Mouse (Mus musculus) limb, embryonic 11.5 days (tissue): ENCODE results near the gene Mbd3. TPM values are rescaled to one million over a fixed set of nuclear protein-coding genes. Genes with fewer than 3 reads are reported as not detected.
A peak's percentile ranks its signal among the peaks of the same experiment; 100 is the strongest.

Experiments
- ATAC-seq: fragments of 200-750 bp; cut with Nextera tagmentation; 2 replicates; pipeline ENCODE4 v1.8.0; 2017; ENCODE audit warnings: low read depth; ENCODE audit not compliant: insufficient number of reproducible peaks, low FRiP score, low TSS enrichment
- DNase-seq: peaks from one replicate; pipeline ENCODE4 v3.0.0-alpha.2; 2015; ENCODE audit warnings: low spot score
- H3K27ac ChIP-seq: fragments of 300-500 bp; sonication (generic); replicated peaks from 2 replicates; pipeline ENCODE4 v1.5.1; 2014; ENCODE audit warnings: low read depth, mild to moderate bottlenecking, low read length
- H3K27me3 ChIP-seq: fragments of 300-500 bp; sonication (generic); 2 replicates; pipeline ENCODE4 v1.6.1; 2014; ENCODE audit warnings: mild to moderate bottlenecking, low read length, mixed read lengths; ENCODE audit not compliant: control insufficient read depth, insufficient read depth
- H3K36me3 ChIP-seq: fragments of 300-500 bp; sonication (generic); 2 replicates; pipeline ENCODE4 v1.6.1; 2014; ENCODE audit warnings: mild to moderate bottlenecking, low read length, moderate library complexity, mixed read lengths; ENCODE audit not compliant: control insufficient read depth, insufficient read depth
- H3K4me1 ChIP-seq: fragments of 300-500 bp; sonication (generic); 2 replicates; pipeline ENCODE4 v1.6.1; 2014; ENCODE audit warnings: low read length, mixed read lengths; ENCODE audit not compliant: control insufficient read depth, insufficient read depth
- H3K4me2 ChIP-seq: fragments of 300-500 bp; sonication (generic); 2 replicates; pipeline ENCODE4 v1.6.1; 2014; ENCODE audit warnings: low read depth, mild to moderate bottlenecking, moderate library complexity; ENCODE audit not compliant: severe bottlenecking
- H3K4me3 ChIP-seq: fragments of 300-500 bp; sonication (generic); 2 replicates; pipeline ENCODE4 v1.5.1; 2014; ENCODE audit warnings: low read depth, low read length
- H3K9ac ChIP-seq: fragments of 300-500 bp; sonication (generic); 2 replicates; pipeline ENCODE4 v1.6.1; 2014; ENCODE audit warnings: mild to moderate bottlenecking, low read length
- H3K9me3 ChIP-seq: fragments of 300-500 bp; sonication (generic); 2 replicates; pipeline ENCODE4 v1.6.1; 2016; ENCODE audit warnings: low read length; ENCODE audit not compliant: control insufficient read depth
- WGBS: fragments of 180-500 bp; shearing (Covaris S2); extraction: QIAGEN DNeasy Blood & Tissue Kit; methylation state at CpG from one replicate; pipeline ENCODE4 v1.1.7; 2014; 5-methylcytosine and 5-hydroxymethylcytosine counted together
- polyA plus RNA-seq: library from polyadenylated mRNA; unstranded; fragments of >200 nt; fragmentation: Nextera tagmentation; extraction: Ambion mirVana; gene quantifications from 2 replicates; pipeline ENCODE4 v1.2.1, GENCODE M21; 2014

Mbd3 gene
- polyA plus RNA-seq, 1 experiment from 2014 or later = 337 TPM

- Histone ChIP-seq H3K4me1 (peaks cover 37% of the 10 kb centered on the region), H3K4me3 (peak overlapping the region; percentile 99), H3K9me3 (no peaks in the 10 kb centered on the region), H3K27ac (peak overlapping the region; percentile 78), H3K9ac (peak overlapping the region; percentile 96), H3K4me2 (peak overlapping the region; percentile 90), H3K27me3 (no peaks in the 10 kb centered on the region), H3K36me3 (peaks cover 19% of the 10 kb centered on the region)
- ATAC-seq (no peak), DNase-seq (peak; percentile 50)
- under 1% methylated on average over 59 of the region's 94 CpGs for WGBS
Observed at GRCm38 (mm10) chr10:80386735-80387471, 12.4 kb downstream of the Mbd3 start.

- Histone ChIP-seq H3K9me3 (no peaks in the 10 kb centered on the region), H3K4me1 (peaks cover 37% of the 10 kb centered on the region), H3K4me3 (peak overlapping the region; percentile 99), H3K27ac (peak overlapping the region; percentile 78), H3K27me3 (no peaks in the 10 kb centered on the region), H3K36me3 (peaks cover 21% of the 10 kb centered on the region), H3K4me2 (peak overlapping the region; percentile 90), H3K9ac (peak overlapping the region; percentile 96)
- peak; percentile 73 for DNase-seq
- WGBS = 1% methylated on average over 34 of the region's 34 CpGs
- ATAC-seq = peak; percentile 38; the same call in 1 of the 2 replicates
Observed at GRCm38 (mm10) chr10:80385811-80386734, 13.3 kb downstream of the Mbd3 start.

GRCm38 (mm10) chr10:80385310-80385709 lies 14.0 kb downstream of the Mbd3 start:
- Histone ChIP-seq H3K4me1 (peaks cover 37% of the 10 kb centered on the region), H3K4me2 (peak overlapping the region; percentile 90), H3K4me3 (peak overlapping the region; percentile 99), H3K27me3 (no peaks in the 10 kb centered on the region), H3K36me3 (peaks cover 23% of the 10 kb centered on the region), H3K9ac (peak overlapping the region; percentile 96), H3K9me3 (no peaks in the 10 kb centered on the region), H3K27ac (peak overlapping the region; percentile 78; the same call in 1 of the 2 replicates)
- ATAC-seq (no peak), DNase-seq (no peak)
- WGBS = 39% methylated on average over 7 of the region's 7 CpGs

GRCm38 (mm10) chr10:80384709-80385108 lies 14.6 kb downstream of the Mbd3 start:
- H3K27ac ChIP-seq = no peak overlapping the region
- peaks cover 25% of the 10 kb centered on the region for H3K36me3 ChIP-seq
- no peaks in the 10 kb centered on the region for H3K9me3 ChIP-seq
- H3K4me1 ChIP-seq = peaks cover 37% of the 10 kb centered on the region
- DNase-seq (no peak), ATAC-seq (no peak)
- H3K4me2 ChIP-seq = peak overlapping the region; percentile 90
- 87% methylated on average over 7 of the region's 7 CpGs for WGBS
- peak overlapping the region; percentile 99 for H3K4me3 ChIP-seq
- no peaks in the 10 kb centered on the region for H3K27me3 ChIP-seq
- H3K9ac ChIP-seq = peak overlapping the region; percentile 96

- Histone ChIP-seq H3K27me3 (no peaks in the 10 kb centered on the region), H3K4me1 (peaks cover 37% of the 10 kb centered on the region), H3K27ac (no peak overlapping the region), H3K9me3 (no peaks in the 10 kb centered on the region), H3K4me3 (no peak overlapping the region), H3K9ac (no peak overlapping the region), H3K4me2 (peak overlapping the region; percentile 2), H3K36me3 (peaks cover 25% of the 10 kb centered on the region)
- 87% methylated on average over 4 of the region's 4 CpGs for WGBS
- ATAC-seq (no peak), DNase-seq (no peak)
Observed at GRCm38 (mm10) chr10:80384115-80384639, 15.2 kb downstream of the Mbd3 start.

GRCm38 (mm10) chr10:80383431-80383830 lies 15.9 kb downstream of the Mbd3 start:
- H3K4me2 ChIP-seq = no peak overlapping the region
- ATAC-seq (no peak), DNase-seq (no peak)
- no peak overlapping the region for H3K4me3 ChIP-seq
- H3K9me3 ChIP-seq = no peaks in the 10 kb centered on the region
- H3K27me3 ChIP-seq = no peaks in the 10 kb centered on the region
- H3K36me3 ChIP-seq = peaks cover 25% of the 10 kb centered on the region
- no peak overlapping the region; the same call in 1 of the 2 replicates for H3K9ac ChIP-seq
- no peak overlapping the region for H3K27ac ChIP-seq
- WGBS = 70% methylated on average over 4 of the region's 4 CpGs
- H3K4me1 ChIP-seq = peaks cover 32% of the 10 kb centered on the region

- Histone ChIP-seq H3K27ac (no peak overlapping the region), H3K27me3 (no peaks in the 10 kb centered on the region), H3K9ac (no peak overlapping the region), H3K4me1 (peaks cover 26% of the 10 kb centered on the region), H3K9me3 (no peaks in the 10 kb centered on the region), H3K36me3 (peaks cover 25% of the 10 kb centered on the region), H3K4me2 (no peak overlapping the region; the same call in 1 of the 2 replicates), H3K4me3 (no peak overlapping the region)
- no peak for DNase-seq
- ATAC-seq = no peak
- WGBS = 88% methylated on average over 7 of the region's 7 CpGs
Observed at GRCm38 (mm10) chr10:80382641-80383365, 16.5 kb downstream of the Mbd3 start.

- 52% methylated on average over 10 of the region's 10 CpGs for WGBS
- no peak for DNase-seq
- no peak overlapping the region for H3K4me2 ChIP-seq
- H3K27ac ChIP-seq = no peak overlapping the region
- H3K9ac ChIP-seq = no peak overlapping the region
- ATAC-seq = no peak
- H3K27me3 ChIP-seq = no peaks in the 10 kb centered on the region
- H3K36me3 ChIP-seq = peaks cover 21% of the 10 kb centered on the region
- H3K4me3 ChIP-seq = no peak overlapping the region
- H3K4me1 ChIP-seq = no peaks in the 10 kb centered on the region
- no peaks in the 10 kb centered on the region for H3K9me3 ChIP-seq
Observed at GRCm38 (mm10) chr10:80377716-80378115, 21.6 kb downstream of the Mbd3 start.
